Mouse (Mus musculus): ENCODE results near the gene Aaed1.
A peak's percentile ranks its signal among the peaks of the same experiment; 100 is the strongest.

Gene Aaed1

GRCm38 (mm10) chr13:64248775-64249524 is 63.6 kb downstream of the Aaed1 start:
- peak; percentile 78 to 94 for DNase-seq

- peak; percentile 58 to 63 for DNase-seq
These were observed 64.2 kb downstream of the Aaed1 start for GRCm38 (mm10) chr13:64248161-64248774.

GRCm38 (mm10) chr13:64246106-64246505 is 66.4 kb downstream of the Aaed1 start:
- no peak for DNase-seq

GRCm38 (mm10) chr13:64244685-64245261 is 67.7 kb downstream of the Aaed1 start:
- DNase-seq, result no peak

GRCm38 (mm10) chr13:64242721-64243120 is 69.8 kb downstream of the Aaed1 start:
- DNase-seq, result no peak

GRCm38 (mm10) chr13:64240626-64241025 is 71.9 kb downstream of the Aaed1 start:
- DNase-seq, result no peak

GRCm38 (mm10) chr13:64237681-64238157 is 74.8 kb downstream of the Aaed1 start:
- DNase-seq, result no peak

- no peak for DNase-seq
These were observed 75.4 kb downstream of the Aaed1 start for GRCm38 (mm10) chr13:64237000-64237680.

GRCm38 (mm10) chr13:64235777-64236176 is 76.7 kb downstream of the Aaed1 start:
- no peak for DNase-seq

- no peak for DNase-seq
These were observed 77.3 kb downstream of the Aaed1 start for GRCm38 (mm10) chr13:64235062-64235715.

GRCm38 (mm10) chr13:64233139-64233538 is 79.4 kb downstream of the Aaed1 start:
- no peak for DNase-seq

- DNase-seq, result no peak
These were observed 85.8 kb downstream of the Aaed1 start for GRCm38 (mm10) chr13:64226725-64227124.

- DNase-seq, result no peak
These were observed 86.8 kb downstream of the Aaed1 start for GRCm38 (mm10) chr13:64225738-64226137.
